Mouse (Mus musculus): Measurements from ENCODE around the gene Klhl26.

Gene Klhl26

DNA sequence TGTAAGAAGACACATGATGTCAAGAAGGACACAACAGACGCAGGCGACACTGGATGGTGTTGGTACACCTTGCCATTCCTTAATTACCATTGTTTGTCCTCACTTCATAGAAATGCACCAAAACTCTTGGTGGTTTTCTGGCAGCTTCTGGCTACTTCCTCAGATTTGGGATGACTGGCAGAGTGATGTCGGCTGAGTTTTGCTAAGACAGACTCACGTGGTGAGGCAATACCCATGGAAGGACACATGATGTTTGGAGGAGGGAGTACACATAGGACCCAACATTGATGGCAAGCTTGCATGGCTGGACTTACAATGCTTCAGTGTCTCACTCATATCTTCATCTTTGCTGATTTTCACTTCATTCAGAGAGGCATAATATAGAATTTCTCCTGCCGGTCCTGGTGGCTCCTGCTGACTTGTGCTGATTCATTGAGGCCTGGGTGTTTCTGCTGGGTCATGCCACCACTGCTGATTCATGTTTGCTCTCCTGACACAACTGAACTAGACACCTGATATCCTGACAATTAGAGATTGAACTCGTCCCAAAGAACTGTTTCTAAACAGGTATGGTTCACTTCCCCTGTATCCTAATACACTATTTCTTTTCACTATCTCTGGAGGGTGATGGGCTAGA lies 62.3 kb downstream of the Klhl26 start:
- DNase-seq (ENCODE audit: low read depth, low spot score): no peak

DNA sequence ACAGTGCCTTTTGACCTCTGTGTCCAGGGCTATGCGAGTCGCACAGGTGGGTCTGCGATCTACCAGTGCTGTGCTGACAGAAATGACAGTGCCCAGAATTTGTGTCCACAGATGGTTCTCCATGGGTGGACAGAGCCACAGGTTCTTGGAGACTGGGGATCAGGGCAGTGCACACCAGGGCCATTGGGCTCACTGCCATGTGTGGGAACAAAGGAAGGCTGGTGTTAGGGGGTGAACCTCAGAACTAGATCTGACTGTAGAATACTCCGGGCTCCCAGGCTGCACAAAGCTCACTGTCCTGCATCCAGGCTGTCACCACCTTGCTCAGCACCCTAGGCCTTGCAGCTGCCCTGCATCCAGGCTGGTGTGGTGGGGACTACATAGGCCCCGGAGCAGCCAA lies 66.5 kb downstream of the Klhl26 start:
- DNase-seq (ENCODE audit: low read depth, low spot score): no peak

DNA sequence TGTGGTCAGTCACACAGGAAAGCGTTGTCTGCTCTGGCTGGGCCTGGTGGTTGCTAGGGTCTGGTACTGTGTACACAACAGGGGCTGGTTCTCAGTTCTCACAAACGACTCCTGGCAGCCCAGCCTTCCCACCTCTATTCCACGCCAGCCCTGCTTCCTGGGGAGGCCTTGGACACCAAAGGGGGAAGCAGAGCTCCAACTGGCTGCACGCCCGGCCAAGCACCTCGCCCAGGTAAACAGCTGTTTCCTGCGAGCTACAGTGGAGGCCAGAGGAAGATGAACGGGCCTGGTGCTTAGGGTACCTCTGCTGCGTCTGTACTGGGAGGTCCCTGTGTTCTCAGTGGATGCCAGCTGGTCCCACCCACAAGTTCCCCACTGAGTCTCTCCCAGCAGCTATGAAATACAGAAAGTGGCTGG lies 67.3 kb downstream of the Klhl26 start:
- no peak for DNase-seq (ENCODE audit: low read depth, low spot score)

DNA sequence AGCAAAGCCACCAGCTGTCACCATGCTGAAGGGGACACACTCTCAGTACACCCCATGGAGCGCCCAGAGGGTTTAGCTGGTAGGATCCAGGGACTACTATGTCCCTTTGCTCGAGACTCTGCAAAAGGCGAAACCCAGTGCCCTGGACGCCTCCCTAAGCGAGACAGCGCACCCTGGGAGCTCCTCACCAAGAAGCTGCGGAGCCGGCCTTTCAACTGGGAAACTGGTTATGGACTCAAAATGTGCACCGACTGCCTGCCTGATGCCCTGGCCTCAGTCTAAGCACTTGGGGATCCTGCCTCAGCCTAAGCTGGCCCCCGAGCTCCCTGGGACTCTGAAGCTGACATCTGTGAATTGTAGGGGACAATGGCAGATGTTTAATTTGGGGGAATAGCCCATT lies 67.7 kb downstream of the Klhl26 start:
- DNase-seq (ENCODE audit: low read depth, low spot score): no peak

DNA sequence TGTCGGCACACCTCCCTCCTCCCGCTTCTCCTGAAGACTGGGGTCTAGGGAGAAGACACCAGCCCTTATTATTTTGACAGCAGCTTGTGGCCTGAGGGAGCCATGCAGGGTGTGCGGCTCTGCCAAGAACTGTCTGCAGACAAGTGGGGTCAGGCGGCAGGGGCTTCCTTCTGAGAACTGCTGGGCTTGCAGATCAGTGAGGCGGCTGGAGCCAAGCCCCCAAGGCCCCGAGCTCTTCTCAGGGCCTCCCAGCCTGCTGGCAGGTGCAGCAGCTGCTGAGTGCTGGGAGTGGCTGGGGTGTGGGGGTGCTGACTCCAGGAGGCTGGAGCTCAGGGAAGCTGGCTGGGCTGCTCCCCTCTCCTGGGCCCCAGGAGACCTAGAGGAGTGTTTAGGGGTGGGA lies 68.5 kb downstream of the Klhl26 start:
- DNase-seq (ENCODE audit: low read depth, low spot score): no peak

DNA sequence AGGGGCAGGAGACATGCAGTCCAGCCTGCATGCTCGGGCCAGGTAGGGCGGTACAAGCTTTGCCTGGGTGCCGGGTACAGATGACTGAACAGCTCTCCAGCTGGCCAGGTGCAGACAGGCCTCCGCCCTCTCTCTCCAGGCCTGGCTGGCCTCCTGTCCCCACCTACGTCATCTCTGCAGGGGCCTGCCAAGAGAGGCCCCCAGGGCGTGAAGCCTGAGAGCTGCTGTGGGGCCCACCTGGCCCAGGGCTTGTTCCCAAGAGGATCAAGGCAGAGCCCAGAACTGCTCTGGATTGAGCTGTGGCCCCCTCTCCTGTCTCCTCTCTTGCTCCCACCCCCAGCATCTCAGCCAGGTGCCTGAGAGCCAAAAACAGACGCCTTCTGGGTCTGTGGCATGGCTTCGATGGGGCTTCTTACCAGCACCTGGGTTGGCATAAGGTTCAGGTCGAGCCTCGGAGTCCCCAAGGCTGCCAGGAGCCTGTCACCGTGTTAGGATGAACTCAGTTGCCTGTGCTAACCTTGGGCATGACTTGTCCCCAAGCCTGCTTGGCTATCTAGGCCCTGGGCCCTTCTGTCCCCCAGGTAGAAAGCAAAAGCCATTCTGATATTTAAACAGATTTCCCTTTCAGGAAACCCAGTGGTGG lies 70.2 kb downstream of the Klhl26 start:
- peak; percentile 45 for DNase-seq (ENCODE audit: low read depth, low spot score)

DNA sequence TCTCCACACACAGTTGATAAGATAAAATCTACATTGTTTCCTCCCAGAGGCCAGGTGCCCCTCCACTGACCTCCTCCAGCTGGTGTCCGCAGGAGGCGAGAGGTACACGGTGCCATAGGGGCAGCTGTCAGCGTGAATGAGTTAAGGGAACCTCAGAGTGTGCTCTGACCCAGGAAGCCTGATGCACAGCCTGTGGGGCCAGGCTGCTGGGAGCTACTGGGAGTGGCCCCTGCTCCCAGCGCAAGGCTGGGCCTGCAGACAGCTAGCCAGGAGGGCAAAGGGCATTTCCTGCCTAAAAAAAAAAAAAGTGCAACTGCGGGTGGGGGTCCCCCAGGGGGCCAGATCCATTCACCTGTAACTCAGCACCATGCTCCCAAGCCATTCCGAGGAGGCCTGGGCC lies 71.6 kb downstream of the Klhl26 start:
- no peak for DNase-seq (ENCODE audit: low read depth, low spot score)

DNA sequence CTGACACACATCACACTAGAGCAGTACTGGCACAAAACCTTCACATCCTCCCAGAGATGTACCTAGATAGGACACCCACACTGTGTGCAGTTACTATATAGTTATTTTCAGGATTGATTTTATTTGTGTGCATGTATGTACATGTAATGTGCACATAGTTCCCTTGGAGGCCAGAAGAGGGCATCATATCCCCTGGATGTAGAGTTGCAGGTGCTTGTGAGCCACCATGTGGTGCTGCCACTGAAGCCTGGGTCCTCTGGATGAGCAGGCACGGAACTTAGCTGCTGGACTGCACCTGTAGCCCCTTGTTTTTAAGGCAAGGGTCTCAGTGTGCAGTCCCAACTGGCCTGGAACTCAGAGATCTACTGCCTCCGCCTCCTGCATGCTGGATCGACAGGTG lies 72.6 kb downstream of the Klhl26 start:
- peak; percentile 38 for DNase-seq (ENCODE audit: low read depth, low spot score)
